Mouse (Mus musculus): ENCODE measurements around the gene Sqstm1.

DNA sequence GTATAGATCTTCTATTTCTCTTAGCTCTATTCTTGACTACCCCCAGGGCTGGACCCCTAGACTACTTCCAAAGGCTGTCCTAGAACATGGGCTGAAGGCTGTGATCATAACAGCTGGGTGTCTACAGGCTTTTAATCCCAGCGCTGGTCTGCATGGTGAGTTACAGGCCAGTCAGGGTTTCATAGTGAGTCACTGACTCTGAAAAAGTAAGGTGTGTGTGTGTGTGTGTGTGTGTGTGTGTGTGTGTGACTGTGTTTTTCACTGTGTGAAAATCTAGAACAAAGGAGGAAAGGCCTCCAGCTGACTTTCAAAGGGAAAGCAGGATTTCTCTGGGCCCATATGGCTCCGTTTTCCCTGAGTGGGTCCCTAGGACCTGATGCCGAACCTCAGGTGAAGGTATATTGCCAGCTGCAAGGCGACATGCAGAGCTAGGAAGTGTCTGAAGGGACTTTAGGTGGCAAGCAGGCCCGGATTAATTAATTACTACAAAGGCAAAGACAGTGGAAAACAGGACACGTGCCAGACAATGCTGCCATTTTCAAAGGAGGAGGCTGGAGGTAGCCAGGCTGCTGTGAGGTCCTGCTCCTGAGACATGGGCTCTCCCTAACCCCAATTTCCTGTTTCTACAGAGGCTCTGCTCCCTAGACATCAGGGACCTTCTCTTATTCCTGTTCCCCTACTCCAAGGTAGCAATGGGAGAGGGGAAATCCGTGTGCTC lies 12.1 kb upstream of the Sqstm1 start:
- no peak for TF ChIP-seq CTCF (IDR thresholded peaks at IDR 0.05; ENCODE audit: extremely low read depth, insufficient read depth, low read length)
- TF ChIP-seq POLR2A (IDR thresholded peaks at IDR 0.05; ENCODE audit: extremely low read depth, insufficient read depth, low read length): no peak

All from cortical plate, adult 2 months (tissue).